Mouse (Mus musculus): ENCODE data around the gene Pecam1. TPM values are rescaled to one million over a fixed set of nuclear protein-coding genes. Genes with fewer than 3 reads are reported as not detected.
A peak's percentile ranks its signal among the peaks of the same experiment; 100 is the strongest.
"Not testable (repeated sequence)": the region's sequence is repeated elsewhere in the genome, so short reads cannot be mapped to it uniquely, and the experiment has no call there.

The Pecam1 gene
- polyA plus RNA-seq, 1 experiment from 2014 or later = 48.2 TPM

DNA sequence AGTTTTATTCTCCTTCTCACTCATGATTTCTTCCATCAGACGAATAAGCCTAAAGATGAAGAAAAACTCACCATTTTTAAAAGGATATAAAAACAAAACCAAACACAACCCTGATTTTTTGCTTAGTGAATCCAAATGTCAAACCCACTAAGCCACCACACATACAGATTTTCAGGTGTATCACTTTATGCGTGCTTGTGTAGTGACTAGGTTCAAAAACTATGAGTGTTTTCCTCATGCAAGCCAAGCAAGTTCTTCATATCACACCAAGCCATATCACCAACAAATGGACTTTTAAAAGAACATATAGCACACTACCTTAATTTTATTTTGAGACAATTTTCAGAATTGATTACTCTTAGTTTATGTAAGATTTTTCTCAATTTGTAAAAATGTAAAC, 34.0 kb upstream of the Pecam1 start:
- 82% methylated on average over 2 of the region's 2 CpGs for WGBS
- ATAC-seq = no peak
- Histone ChIP-seq H3K9me3 (ENCODE audit: control insufficient read depth, low read length) (no peaks in the 10 kb centered on the region), H3K4me2 (ENCODE audit: low read depth, low read length) (no peak overlapping the region), H3K4me3 (ENCODE audit: low read length) (no peak overlapping the region), H3K27me3 (replicated peaks; ENCODE audit: control insufficient read depth, insufficient read depth, low read length) (no peaks in the 10 kb centered on the region), H3K4me1 (ENCODE audit: control insufficient read depth, insufficient read depth, low read length) (peaks cover 12% of the 10 kb centered on the region), H3K36me3 (ENCODE audit: control insufficient read depth, insufficient read depth, low read length) (peaks cover 10% of the 10 kb centered on the region), H3K27ac (ENCODE audit: low read length) (no peak overlapping the region), H3K9ac (ENCODE audit: low read depth, low read length) (no peak overlapping the region)

DNA sequence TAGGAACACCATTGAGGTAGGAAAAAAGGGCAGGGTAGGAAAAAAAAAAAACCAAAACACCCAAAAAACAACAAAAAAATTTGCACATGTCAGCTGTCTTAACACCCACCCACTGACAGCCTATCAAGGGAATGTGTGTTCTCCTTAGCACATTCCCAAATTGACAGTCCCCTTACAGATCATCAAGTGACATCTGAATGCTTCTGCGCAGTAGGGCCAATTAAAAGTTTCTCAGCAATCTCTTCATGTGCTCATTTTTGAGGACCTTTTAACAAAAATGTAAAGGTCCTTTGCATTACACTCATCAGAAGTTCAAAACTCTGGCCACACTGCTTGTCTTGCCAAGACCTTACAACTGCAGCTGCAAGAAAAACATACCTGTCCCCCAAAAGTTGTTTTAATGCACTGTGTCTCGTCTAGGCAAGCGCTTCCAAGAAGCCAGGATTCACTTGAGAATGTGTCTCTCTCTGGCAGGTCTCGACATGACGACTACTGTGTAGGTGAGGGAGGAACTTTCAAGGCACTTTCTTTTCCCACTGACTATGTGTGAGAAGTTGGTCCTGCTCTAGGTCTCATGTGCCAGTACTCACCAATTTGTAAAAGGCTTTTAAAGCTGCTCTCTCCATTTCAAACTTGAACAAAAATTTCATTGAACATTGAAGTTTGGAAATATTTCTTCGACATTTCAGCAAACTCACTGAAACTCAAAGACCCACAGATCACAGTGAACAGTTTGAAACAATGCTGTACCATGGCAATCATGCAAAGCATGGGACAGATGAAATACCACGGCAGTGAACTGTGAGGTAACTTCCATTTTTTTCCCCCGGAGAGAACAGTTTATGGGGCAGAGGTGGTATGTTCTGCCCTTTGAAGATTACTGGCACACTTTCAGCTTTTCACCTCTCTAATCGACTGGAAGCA, 32.7 kb upstream of the Pecam1 start:
- Histone ChIP-seq H3K9me3 (ENCODE audit: control insufficient read depth, low read length) (no peaks in the 10 kb centered on the region), H3K4me3 (ENCODE audit: low read length) (no peak overlapping the region), H3K27ac (ENCODE audit: low read length) (no peak overlapping the region), H3K4me2 (ENCODE audit: low read depth, low read length) (no peak overlapping the region), H3K4me1 (ENCODE audit: control insufficient read depth, insufficient read depth, low read length) (peaks cover 12% of the 10 kb centered on the region), H3K27me3 (replicated peaks; ENCODE audit: control insufficient read depth, insufficient read depth, low read length) (no peaks in the 10 kb centered on the region), H3K9ac (ENCODE audit: low read depth, low read length) (no peak overlapping the region), H3K36me3 (ENCODE audit: control insufficient read depth, insufficient read depth, low read length) (peaks cover 10% of the 10 kb centered on the region)
- WGBS = 80% methylated on average over 9 of the region's 9 CpGs
- ATAC-seq = no peak

DNA sequence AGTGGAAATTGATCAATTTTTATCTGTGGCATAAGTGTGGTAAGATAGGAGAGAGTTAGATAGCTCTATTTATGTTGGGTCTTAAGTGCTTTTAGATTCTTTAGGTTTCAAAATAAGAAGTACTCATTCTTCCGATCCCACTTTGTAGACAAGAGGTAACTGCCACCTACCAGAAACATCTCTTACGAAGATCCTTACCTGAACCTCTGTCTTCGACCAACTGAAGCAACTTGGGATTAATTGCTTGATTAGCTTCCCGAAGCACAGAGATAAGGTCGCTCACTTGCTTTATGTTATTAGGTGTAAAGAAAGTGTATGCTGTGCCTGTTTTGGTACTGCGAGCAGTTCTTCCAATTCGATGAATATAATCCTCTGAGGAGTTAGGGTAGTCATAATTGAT, 31.8 kb upstream of the Pecam1 start:
- not testable (repeated sequence) for H3K4me2 ChIP-seq (ENCODE audit: low read depth, low read length); ATAC-seq; H3K27me3 ChIP-seq (replicated peaks; ENCODE audit: control insufficient read depth, insufficient read depth, low read length); H3K9ac ChIP-seq (ENCODE audit: low read depth, low read length); H3K9me3 ChIP-seq (ENCODE audit: control insufficient read depth, low read length); H3K4me3 ChIP-seq (ENCODE audit: low read length); H3K27ac ChIP-seq (ENCODE audit: low read length)
- Histone ChIP-seq H3K4me1 (ENCODE audit: control insufficient read depth, insufficient read depth, low read length) (peaks cover 18% of the 10 kb centered on the region), H3K36me3 (ENCODE audit: control insufficient read depth, insufficient read depth, low read length) (peaks cover 10% of the 10 kb centered on the region)
- WGBS = 81% methylated on average over 7 of the region's 7 CpGs

DNA sequence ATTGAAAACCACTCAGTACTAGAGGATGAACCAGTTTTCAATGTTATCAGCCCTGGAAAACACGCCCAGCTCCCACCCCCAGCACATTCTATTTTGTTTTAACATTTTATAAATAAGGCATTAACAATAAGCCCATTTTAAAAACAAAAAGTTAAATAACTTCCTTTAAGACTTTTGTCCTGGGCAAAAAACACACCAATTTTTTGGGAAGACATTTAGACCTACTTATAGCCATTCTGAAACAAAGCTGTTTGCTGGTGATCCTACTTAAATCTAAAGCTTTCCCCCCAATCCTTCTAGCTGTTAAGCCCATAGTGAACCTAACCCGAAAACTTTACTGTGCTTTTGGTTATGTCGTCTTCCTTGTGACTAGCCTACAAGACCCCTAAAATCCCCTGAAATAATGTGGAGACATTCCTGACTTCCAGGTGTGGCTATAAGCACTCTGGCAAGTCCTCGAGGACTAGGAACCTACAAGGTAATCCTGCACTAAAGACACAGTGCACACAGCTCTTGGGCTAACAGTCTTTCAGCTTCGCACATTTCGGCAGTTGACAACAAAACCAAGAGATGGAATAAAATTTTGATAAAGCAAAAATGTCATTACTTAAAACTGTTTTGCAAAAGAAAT, 30.3 kb upstream of the Pecam1 start:
- Histone ChIP-seq H3K4me1 (ENCODE audit: control insufficient read depth, insufficient read depth, low read length) (peaks cover 19% of the 10 kb centered on the region), H3K36me3 (ENCODE audit: control insufficient read depth, insufficient read depth, low read length) (peaks cover 14% of the 10 kb centered on the region), H3K9ac (ENCODE audit: low read depth, low read length) (no peak overlapping the region), H3K4me3 (ENCODE audit: low read length) (no peak overlapping the region), H3K9me3 (ENCODE audit: control insufficient read depth, low read length) (no peaks in the 10 kb centered on the region), H3K27me3 (replicated peaks; ENCODE audit: control insufficient read depth, insufficient read depth, low read length) (no peaks in the 10 kb centered on the region), H3K4me2 (ENCODE audit: low read depth, low read length) (no peak overlapping the region), H3K27ac (ENCODE audit: low read length) (peak overlapping the region; percentile 57)
- ATAC-seq = no peak
- 71% methylated on average over 6 of the region's 6 CpGs for WGBS

DNA sequence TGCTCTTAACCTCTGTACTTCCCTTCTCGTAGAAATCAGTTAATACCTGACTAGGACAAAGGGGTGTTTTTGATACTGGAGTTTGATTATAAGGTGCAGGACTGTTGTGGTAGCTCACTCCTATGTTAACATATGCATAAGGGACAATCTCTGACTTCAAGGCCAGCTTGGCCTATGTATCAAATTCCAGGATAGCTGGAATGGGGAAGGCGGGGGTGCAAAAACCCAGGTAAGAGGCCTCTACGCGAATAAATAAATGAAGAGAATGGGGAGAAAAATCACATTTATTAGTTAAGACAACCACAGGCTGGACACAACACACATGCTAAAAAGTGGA, 29.6 kb upstream of the Pecam1 start:
- H3K27me3 ChIP-seq (replicated peaks; ENCODE audit: control insufficient read depth, insufficient read depth, low read length) = no peaks in the 10 kb centered on the region
- H3K27ac ChIP-seq (ENCODE audit: low read length) = peak overlapping the region; percentile 99
- peak overlapping the region; percentile 57 for H3K4me2 ChIP-seq (ENCODE audit: low read depth, low read length)
- H3K9ac ChIP-seq (ENCODE audit: low read depth, low read length) = no peak overlapping the region
- 0 out of 2 replicates have a peak overlapping the region, but pooled peaks have one; percentile 9 for H3K4me3 ChIP-seq (ENCODE audit: low read length)
- ATAC-seq = no peak
- no peaks in the 10 kb centered on the region for H3K9me3 ChIP-seq (ENCODE audit: control insufficient read depth, low read length)
- 63% methylated on average over 4 of the region's 4 CpGs for WGBS
- peaks cover 12% of the 10 kb centered on the region for H3K36me3 ChIP-seq (ENCODE audit: control insufficient read depth, insufficient read depth, low read length)
- H3K4me1 ChIP-seq (ENCODE audit: control insufficient read depth, insufficient read depth, low read length) = peaks cover 18% of the 10 kb centered on the region

DNA sequence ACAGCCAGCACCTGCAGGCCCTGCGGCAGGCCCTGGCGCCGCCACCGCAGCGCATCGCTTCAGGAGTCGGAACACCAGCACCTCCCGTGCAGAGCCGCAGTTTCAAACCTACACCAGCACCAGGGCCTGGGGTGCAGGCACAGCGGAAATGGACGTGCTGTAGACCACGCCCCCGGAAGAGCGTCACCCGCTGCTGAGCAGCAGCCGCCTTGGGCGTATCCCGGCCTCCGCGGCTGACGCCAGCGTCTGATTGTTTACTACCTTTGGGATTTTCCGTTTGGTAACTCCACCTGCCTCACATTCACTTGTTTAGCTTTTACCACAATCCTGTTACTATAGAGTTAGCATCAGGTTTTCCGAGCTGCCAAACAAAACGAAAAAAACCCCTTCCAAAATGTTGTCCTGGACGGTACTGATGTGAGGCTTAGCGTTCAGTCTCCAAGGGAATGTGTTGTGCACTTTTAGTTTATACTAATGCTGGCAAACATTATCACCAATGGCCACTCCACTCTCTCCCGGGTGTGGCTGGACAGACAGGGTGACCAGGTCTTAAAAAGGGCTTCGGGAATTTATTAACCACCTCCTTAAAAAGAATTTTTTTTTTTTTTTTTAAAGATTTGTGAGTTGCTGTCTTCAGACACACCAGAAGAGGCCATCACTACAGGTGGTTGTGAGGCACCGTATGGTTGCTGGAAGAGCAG, 29.1 kb upstream of the Pecam1 start, which contains the start of gene Polg2:
TSS of gene Polg2 (minus strand) at position 150 of the 701 bp plus-strand sequence.
- Histone ChIP-seq H3K4me3 (ENCODE audit: low read length) (peak within 1 kb of the TSS; percentile 92), H3K4me1 (ENCODE audit: control insufficient read depth, insufficient read depth, low read length) (peaks cover 18% of the 10 kb centered on the region), H3K36me3 (ENCODE audit: control insufficient read depth, insufficient read depth, low read length) (peaks cover 12% of the 10 kb centered on the region), H3K4me2 (ENCODE audit: low read depth, low read length) (peak within 1 kb of the TSS; percentile 57), H3K27me3 (replicated peaks; ENCODE audit: control insufficient read depth, insufficient read depth, low read length) (no peaks in the 10 kb centered on the region), H3K9ac (ENCODE audit: low read depth, low read length) (peak within 1 kb of the TSS; percentile 97), H3K27ac (ENCODE audit: low read length) (peak within 1 kb of the TSS; percentile 99), H3K9me3 (ENCODE audit: control insufficient read depth, low read length) (no peaks in the 10 kb centered on the region)
- under 1% methylated on average over 30 of the region's 30 CpGs for WGBS
- peak; percentile 97 for ATAC-seq

DNA sequence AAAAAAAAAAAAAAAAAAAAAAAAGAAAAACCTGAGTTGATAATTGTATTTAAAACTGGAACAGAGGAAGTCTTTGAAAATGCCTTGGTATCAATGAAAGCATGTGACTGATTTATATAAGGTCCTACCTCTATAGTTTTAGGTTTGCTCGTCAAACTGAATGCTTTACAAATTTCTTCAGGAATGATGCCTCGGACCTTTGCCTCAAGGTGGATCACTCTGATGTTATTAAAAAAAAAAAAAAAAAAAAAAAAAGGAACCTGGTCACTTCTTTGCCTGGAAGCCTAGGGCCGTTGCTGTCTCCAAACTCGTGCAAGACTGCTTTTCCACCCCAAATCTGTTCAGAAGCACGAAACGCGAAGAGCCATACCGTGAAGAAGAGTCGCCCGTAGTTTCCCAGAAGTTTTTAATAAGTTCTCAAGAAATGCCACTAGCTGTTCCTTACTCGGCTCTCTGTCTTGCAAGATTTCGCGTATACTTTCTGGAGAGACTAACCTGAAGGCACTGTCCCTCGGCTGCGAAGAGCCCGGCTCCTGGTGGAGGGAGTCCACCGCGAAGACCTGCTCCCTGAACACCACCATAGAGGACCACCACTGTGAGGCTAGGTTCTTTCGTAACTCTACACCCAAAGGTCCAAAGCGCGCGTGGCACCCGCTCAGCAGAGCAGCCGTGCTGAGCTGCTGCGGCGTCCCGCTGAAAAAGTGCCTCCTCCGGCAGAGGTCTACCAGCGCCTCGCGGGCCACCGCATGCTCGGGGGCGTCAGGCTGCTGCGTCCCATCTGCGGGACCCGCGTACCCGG, 28.4 kb upstream of the Pecam1 start:
- H3K4me1 ChIP-seq (ENCODE audit: control insufficient read depth, insufficient read depth, low read length) = peaks cover 16% of the 10 kb centered on the region; the same call in 1 of the 2 replicates
- H3K4me3 ChIP-seq (ENCODE audit: low read length) = peak overlapping the region; percentile 92
- H3K27ac ChIP-seq (ENCODE audit: low read length) = peak overlapping the region; percentile 99
- ATAC-seq = peak; percentile 76
- WGBS = 2% methylated on average over 39 of the region's 39 CpGs
- H3K4me2 ChIP-seq (ENCODE audit: low read depth, low read length) = peak overlapping the region; percentile 57
- H3K36me3 ChIP-seq (ENCODE audit: control insufficient read depth, insufficient read depth, low read length) = peaks cover 12% of the 10 kb centered on the region
- H3K27me3 ChIP-seq (replicated peaks; ENCODE audit: control insufficient read depth, insufficient read depth, low read length) = no peaks in the 10 kb centered on the region
- H3K9ac ChIP-seq (ENCODE audit: low read depth, low read length) = peak overlapping the region; percentile 97
- H3K9me3 ChIP-seq (ENCODE audit: control insufficient read depth, low read length) = no peaks in the 10 kb centered on the region

DNA sequence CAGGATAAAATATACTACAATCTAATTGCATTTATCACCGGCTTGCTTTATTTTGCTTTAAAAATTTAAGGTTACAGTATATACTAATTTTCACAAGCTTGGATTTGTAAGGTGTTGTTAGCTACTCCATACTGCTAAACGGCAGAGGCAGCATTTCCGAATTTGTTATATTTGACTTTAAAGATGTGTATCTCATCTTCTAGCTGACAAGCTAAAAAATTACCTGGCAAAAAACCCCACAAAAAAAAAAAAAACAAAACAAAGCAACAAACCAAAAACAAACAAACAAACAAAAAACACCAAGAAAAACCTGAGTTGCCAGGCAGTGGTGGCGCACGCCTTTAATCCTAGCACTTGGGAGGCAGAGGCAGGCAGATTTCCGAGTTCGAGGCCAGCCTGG, 27.7 kb upstream of the Pecam1 start:
- peaks cover 16% of the 10 kb centered on the region; the same call in 1 of the 2 replicates for H3K4me1 ChIP-seq (ENCODE audit: control insufficient read depth, insufficient read depth, low read length)
- H3K4me2 ChIP-seq (ENCODE audit: low read depth, low read length) = peak overlapping the region; percentile 57; the same call in 1 of the 2 replicates
- 90% methylated on average over 7 of the region's 7 CpGs for WGBS
- peak overlapping the region; percentile 92 for H3K4me3 ChIP-seq (ENCODE audit: low read length)
- H3K9me3 ChIP-seq (ENCODE audit: control insufficient read depth, low read length) = no peaks in the 10 kb centered on the region
- peaks cover 15% of the 10 kb centered on the region for H3K36me3 ChIP-seq (ENCODE audit: control insufficient read depth, insufficient read depth, low read length)
- no peak overlapping the region for H3K9ac ChIP-seq (ENCODE audit: low read depth, low read length)
- H3K27ac ChIP-seq (ENCODE audit: low read length) = 0 out of 2 replicates have a peak overlapping the region, but pooled peaks have one; percentile 2
- no peak for ATAC-seq
- no peaks in the 10 kb centered on the region for H3K27me3 ChIP-seq (replicated peaks; ENCODE audit: control insufficient read depth, insufficient read depth, low read length)

All from intestine, embryonic 16.5 days (tissue).